Mouse (Mus musculus) liver, postnatal 0 days (tissue): ENCODE data around the gene Sf3b6.

ENCODE experiments used
- CTCF ChIP-seq: sonication (generic); IDR thresholded peaks from 2 replicates; pipeline ENCODE4 v1.5.1; 2016; ENCODE audit warnings: antibody characterized with exemption, low read depth
- EP300 ChIP-seq: IDR thresholded peaks from 2 replicates; pipeline ENCODE4 v1.6.1; 2016; ENCODE audit warnings: antibody characterized with exemption, low read depth, mild to moderate bottlenecking

DNA sequence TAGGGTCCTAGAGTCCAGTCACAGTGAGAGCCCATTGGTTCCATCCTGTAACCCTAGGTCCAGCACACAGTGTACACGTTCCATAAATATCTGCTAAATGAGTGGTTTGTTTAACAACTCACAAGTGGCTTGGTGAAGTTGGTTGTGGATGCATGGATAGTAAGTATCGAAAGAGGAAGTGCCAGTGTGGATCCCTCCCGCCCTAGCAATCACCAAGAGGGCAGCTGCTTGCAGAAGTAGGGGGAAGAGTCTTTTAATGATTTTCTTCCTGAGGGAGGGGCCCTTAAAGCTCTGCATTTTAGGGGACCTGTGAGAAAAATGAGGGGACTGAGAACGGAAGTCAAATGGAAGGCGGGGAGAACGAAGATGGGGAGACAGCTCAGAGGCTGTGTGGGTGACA, 22.7 kb downstream of the Sf3b6 start:
- TF ChIP-seq CTCF = no peak
- no peak for TF ChIP-seq EP300
